Mouse (Mus musculus) heart, adult 2 months (tissue): ENCODE results near the gene Abcc5. TPM values are rescaled to one million over a fixed set of nuclear protein-coding genes. Genes with fewer than 3 reads are reported as not detected.

Experiments
- DNase-seq, 2 experiments: peaks; one replicate each; pipeline ENCODE4 v3.0.0; 2021
- H3K27ac ChIP-seq: fragments of 200-600 bp; 2 replicates; pipeline ENCODE4 v1.8.1; 2022
- H3K27me3 ChIP-seq: fragments of 200-500 bp; 2 replicates; pipeline ENCODE4 v1.6.1; 2012; ENCODE audit warnings: mild to moderate bottlenecking, low read length, inconsistent platforms, mixed read lengths; ENCODE audit not compliant: control insufficient read depth, insufficient read depth
- H3K36me3 ChIP-seq: fragments of 200-500 bp; 2 replicates; pipeline ENCODE4 v1.6.1; 2012; ENCODE audit warnings: low read length, inconsistent platforms; ENCODE audit not compliant: control insufficient read depth, insufficient read depth
- H3K4me1 ChIP-seq: fragments of 200-500 bp; 2 replicates; pipeline ENCODE4 v1.6.1; 2011; ENCODE audit warnings: low read length; ENCODE audit not compliant: control insufficient read depth, insufficient read depth
- H3K4me3 ChIP-seq: fragments of 200-600 bp; 2 replicates; pipeline ENCODE4 v1.8.1; 2022
- H3K79me2 ChIP-seq: fragments of 200-500 bp; replicated peaks from 2 replicates; pipeline ENCODE4 v1.6.1; 2012; ENCODE audit warnings: mild to moderate bottlenecking, inconsistent platforms, low read length, moderate library complexity, mixed read lengths; ENCODE audit not compliant: control insufficient read depth, insufficient read depth
- H3K9ac ChIP-seq: fragments of 200-500 bp; 2 replicates; pipeline ENCODE4 v1.6.1; 2012; ENCODE audit warnings: low read depth, mild to moderate bottlenecking, control low read depth, inconsistent platforms, low read length, mixed read lengths
- CTCF ChIP-seq: fragments of 200-600 bp; IDR thresholded peaks from 2 replicates; pipeline ENCODE4 v1.8.1; 2022; ENCODE audit warnings: antibody characterized with exemption, mild to moderate bottlenecking, moderate library complexity
- EP300 ChIP-seq: fragments of 200-500 bp; IDR thresholded peaks from 2 replicates; pipeline ENCODE4 v1.6.1; 2011; ENCODE audit warnings: low read depth, low read length, control low read depth; ENCODE audit not compliant: insufficient read depth
- POLR2A ChIP-seq: fragments of 200-500 bp; IDR thresholded peaks from 2 replicates; pipeline ENCODE4 v1.6.1; 2011; ENCODE audit warnings: mild to moderate bottlenecking, low read depth, low read length, control low read depth; ENCODE audit not compliant: insufficient read depth
- WGBS: fragments of 180-500 bp; shearing (Covaris S2); methylation state at CpG from one replicate; pipeline ENCODE4 v1.1.7; 2018; 5-methylcytosine and 5-hydroxymethylcytosine counted together
- intact Hi-C: fragments of 180-260 bp; cut with DNase I; formaldehyde crosslinking; loops from one replicate; pipeline ENCODE4 v1.15.1; 2025
- polyA plus RNA-seq: library from polyadenylated mRNA; depleted of rRNA; stranded (reverse); fragments of >200 nt; gene quantifications from 2 replicates; pipeline ENCODE4 v1.2.3, GENCODE M21; 2012; rRNA removed
- total RNA-seq, 2 experiments: library from RNA; stranded (reverse); gene quantifications; 2 replicates each; pipeline ENCODE4 v1.2.3; 2021

The Abcc5 gene
- total and polyA plus RNA-seq, 3 experiments: 22.6 to 61.4 (median 25.6) TPM

DNA sequence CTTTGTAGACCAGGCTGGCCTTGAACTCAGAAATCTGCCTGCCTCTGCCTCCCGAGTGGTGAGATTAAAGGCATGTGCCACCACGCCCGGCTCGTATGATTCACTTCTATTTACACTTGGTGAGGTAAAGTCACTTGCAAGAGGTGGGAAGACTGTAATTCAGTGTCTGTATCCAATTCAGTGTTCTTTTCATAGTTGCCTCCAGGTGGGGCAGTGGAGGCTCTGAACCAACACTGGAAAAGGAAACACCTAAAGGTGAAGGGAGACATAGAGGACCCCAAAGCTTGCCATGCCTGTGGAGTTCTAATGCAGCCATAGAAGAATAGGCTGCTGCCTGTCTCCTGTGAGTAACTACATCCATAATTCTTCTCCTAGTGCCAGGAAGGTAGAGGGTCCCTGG is 103.9 kb downstream of the Abcc5 start:
- H3K36me3 ChIP-seq: no peaks in the 10 kb centered on the region
- DNase-seq: no peak
- TF ChIP-seq POLR2A (no peak), CTCF (peak; percentile 40)

DNA sequence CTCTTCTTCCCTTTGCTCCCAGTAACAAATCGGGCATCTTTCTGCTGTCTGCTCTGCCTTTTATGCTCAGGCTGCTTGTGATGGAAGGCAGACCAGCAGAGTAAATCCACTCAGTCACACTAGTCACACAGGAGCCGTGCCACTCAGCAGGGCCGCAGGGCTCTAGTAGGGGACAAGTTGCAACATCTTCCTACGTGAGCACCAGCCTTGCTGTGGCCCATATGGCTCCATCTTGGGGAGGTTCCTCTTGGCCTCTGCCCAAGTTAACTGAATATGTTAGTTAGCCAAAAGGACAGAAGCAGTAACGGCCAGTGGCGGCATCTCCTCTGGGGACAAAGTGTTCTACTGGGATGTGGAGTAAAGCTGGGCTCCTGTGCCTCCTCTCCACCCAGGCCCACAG is 109.4 kb downstream of the Abcc5 start:
- 73% methylated on average over 6 of the region's 6 CpGs for WGBS
- no peaks in the 10 kb centered on the region for H3K4me1 ChIP-seq
- no peak for DNase-seq
- no peaks in the 10 kb centered on the region for H3K36me3 ChIP-seq
- H3K79me2 ChIP-seq: no peaks in the 10 kb centered on the region
- no peak for TF ChIP-seq POLR2A
- no peak for TF ChIP-seq EP300
- no peak for TF ChIP-seq CTCF
- H3K27me3 ChIP-seq: no peaks in the 10 kb centered on the region
- no peak overlapping the region for H3K9ac ChIP-seq
- no peak overlapping the region for H3K4me3 ChIP-seq
- no peak overlapping the region for H3K27ac ChIP-seq
- intact Hi-C loops: no loop called here

More for the DNA sequence above, 103.9 kb downstream of the Abcc5 start:
- Histone ChIP-seq H3K79me2 (no peaks in the 10 kb centered on the region), H3K27ac (no peak overlapping the region), H3K4me1 (peaks cover 5% of the 10 kb centered on the region), H3K4me3 (no peak overlapping the region), H3K27me3 (no peaks in the 10 kb centered on the region), H3K9ac (no peak overlapping the region)
- 88% methylated on average over 4 of the region's 4 CpGs for WGBS
- intact Hi-C loops: loop anchor here (10.0 kb wide), 1 partner anchor 337 kb away; the partner anchor contains the start of gene Klhl6

DNA sequence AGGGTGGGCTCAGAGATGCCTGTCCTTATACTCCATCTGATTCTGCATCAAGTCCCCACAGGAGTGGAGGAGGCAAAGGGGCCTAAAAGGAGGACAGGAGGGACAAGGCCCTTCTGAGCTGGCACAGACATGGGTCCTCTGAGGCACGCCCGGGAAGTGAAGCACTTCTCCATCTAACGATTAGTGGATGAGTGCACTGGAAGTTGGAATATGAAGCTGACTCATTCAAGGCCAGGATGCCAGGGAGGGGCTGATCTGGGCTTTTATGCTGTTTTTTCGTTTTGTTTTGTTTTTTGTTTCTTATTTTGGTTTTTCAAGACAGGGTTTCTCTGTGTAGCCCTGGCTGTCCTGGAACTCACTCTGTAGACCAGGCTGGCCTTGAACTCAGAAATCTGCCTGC is 110.9 kb downstream of the Abcc5 start:
- Histone ChIP-seq H3K79me2 (no peaks in the 10 kb centered on the region), H3K9ac (no peak overlapping the region), H3K4me3 (no peak overlapping the region), H3K4me1 (no peaks in the 10 kb centered on the region), H3K27ac (no peak overlapping the region), H3K36me3 (no peaks in the 10 kb centered on the region), H3K27me3 (no peaks in the 10 kb centered on the region)
- TF ChIP-seq CTCF: no peak
- no peak for TF ChIP-seq EP300
- no peak for TF ChIP-seq POLR2A
- DNase-seq: no peak
- intact Hi-C loops: no loop called here
- 72% methylated on average over 4 of the region's 4 CpGs for WGBS

DNA sequence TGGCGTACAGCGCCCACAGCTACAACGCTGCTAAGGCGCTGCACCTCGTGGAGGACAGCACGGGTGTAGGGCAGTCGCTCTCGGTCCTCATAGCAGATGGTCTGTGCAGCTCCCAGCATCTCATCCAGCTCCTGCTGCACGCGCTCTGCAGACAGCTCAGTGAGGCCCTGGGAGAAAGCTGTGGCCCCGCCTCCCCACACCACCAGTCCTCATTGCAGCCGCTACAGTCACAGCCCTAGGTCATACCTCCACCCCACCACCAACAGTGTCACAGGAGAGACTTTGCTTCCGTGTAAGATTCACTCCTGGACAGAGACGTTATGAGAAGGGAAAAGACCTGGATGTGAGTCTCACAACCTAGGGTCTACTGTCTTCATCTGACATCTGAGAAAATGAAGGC is 113.9 kb downstream of the Abcc5 start:
- no peak overlapping the region for H3K9ac ChIP-seq
- no peak overlapping the region for H3K27ac ChIP-seq
- no peaks in the 10 kb centered on the region for H3K79me2 ChIP-seq
- no peak overlapping the region for H3K4me3 ChIP-seq
- H3K36me3 ChIP-seq: no peaks in the 10 kb centered on the region
- H3K27me3 ChIP-seq: no peaks in the 10 kb centered on the region
- no peaks in the 10 kb centered on the region for H3K4me1 ChIP-seq
- TF ChIP-seq POLR2A (no peak), EP300 (no peak), CTCF (no peak)
- no peak for DNase-seq
- intact Hi-C loops: no loop called here
- WGBS: 65% methylated on average over 14 of the region's 14 CpGs

DNA sequence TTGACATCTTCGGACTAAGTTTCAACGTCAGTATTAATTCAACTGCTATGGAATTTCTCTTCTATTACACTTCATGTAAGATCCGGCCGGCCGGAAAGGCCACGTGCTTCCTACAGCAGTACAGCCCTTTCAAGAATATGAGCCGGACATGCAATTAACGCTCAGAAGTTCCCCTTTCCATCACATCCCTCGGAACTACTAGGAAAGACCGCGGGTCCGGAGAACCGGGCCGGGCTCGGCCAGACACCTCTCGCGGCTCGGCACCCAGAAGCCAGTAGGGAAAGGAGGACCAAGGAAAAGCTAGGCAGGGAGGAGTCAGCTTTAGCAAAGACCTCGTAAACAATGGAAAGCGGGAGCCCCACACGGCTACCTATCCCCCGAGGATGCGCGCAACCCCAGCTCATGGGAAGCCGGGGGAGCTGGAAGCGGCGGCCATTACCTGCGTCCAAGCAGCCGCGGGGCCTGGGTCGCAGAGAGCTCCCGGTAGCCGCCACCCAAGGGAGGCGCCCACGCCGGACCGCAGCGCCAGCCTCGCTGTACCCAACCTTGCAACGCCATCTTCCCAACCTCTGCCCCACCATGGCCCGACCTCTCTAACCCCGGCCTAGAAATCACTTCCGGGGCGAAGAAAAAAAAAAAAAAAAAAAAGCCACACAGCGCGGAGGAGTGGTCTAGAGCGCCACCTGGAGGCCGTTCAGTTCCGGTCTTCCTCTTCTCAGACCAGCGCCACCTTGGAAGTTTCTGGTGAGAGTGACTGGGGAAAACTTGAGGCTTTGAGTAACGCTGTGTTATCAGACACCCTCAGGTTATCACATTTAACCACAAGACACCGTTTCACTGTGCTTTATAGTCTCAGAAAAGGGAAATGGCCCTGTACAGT is 124.2 kb downstream of the Abcc5 start, which contains the start of gene Parl:
TSS of gene Parl (minus strand) at position 618 of the 880 bp plus-strand sequence.
- H3K79me2 ChIP-seq: peaks cover 6% of the 10 kb centered on the region
- H3K36me3 ChIP-seq: peaks cover 13% of the 10 kb centered on the region
- TF ChIP-seq CTCF: peak; percentile 87
- peak; percentile 81 for TF ChIP-seq EP300
- TF ChIP-seq POLR2A: peak; percentile 64; the same call in 1 of the 2 replicates
- H3K27ac ChIP-seq: peak within 1 kb of the TSS; percentile 82
- H3K4me1 ChIP-seq: peaks cover 6% of the 10 kb centered on the region; the same call in 1 of the 2 replicates
- under 1% methylated on average over 52 of the region's 52 CpGs for WGBS
- no peaks in the 10 kb centered on the region for H3K27me3 ChIP-seq
- H3K9ac ChIP-seq: peak within 1 kb of the TSS; percentile 68
- H3K4me3 ChIP-seq: peak within 1 kb of the TSS; percentile 96
- DNase-seq: peak; percentile 83 to 84
- intact Hi-C loops: loop anchor here (2.0 to 10.0 kb wide), 5 partner anchors 87 to 577 kb away; partner anchors contain the start of genes Abcc5, Klhl24 and Yeats2

DNA sequence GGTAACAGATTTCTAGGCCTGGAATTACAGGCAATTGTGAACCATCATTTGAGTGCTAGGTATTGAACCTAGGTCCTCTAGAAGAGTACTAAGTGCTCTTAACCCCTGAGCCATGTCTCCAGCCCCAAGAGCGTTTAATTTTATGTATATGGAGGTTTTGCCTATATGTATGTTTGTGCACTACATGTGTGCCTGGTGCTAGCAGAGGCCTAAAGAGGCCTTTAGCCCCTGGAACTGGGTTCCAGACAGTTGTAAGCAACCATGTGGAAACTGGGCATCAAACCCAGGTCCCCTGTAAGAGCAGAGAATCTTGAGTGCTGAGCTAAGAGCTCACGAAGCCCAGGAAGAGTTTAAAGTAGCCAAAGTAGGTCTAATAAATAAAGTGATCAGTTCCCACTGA is 126.1 kb downstream of the Abcc5 start:
- H3K36me3 ChIP-seq: peaks cover 15% of the 10 kb centered on the region
- no peak overlapping the region for H3K27ac ChIP-seq
- peaks cover 6% of the 10 kb centered on the region for H3K79me2 ChIP-seq
- TF ChIP-seq CTCF (no peak), POLR2A (no peak), EP300 (no peak)
- DNase-seq: no peak
- no peak overlapping the region for H3K4me3 ChIP-seq
- no peaks in the 10 kb centered on the region for H3K27me3 ChIP-seq
- H3K9ac ChIP-seq: no peak overlapping the region
- intact Hi-C loops: loop anchor here (5.0 to 10.0 kb wide), 4 partner anchors 127 to 575 kb away; partner anchors contain the start of genes Abcc5, Klhl24 and Yeats2
- peaks cover 6% of the 10 kb centered on the region; the same call in 1 of the 2 replicates for H3K4me1 ChIP-seq
- whole genome bisulfite sequencing: 90% methylated on average over 2 of the region's 2 CpGs

Other genes with a start within 250 kb of the Abcc5 start
- gene Map6d1, start 185.0 kb downstream of the Abcc5 start, total RNA-seq: 1 to 10 TPM; 1.0 to 1.6 TPM
- gene Map6d1, start 185.0 kb downstream of the Abcc5 start, polyA plus RNA-seq: 0.23 and 0.67 TPM in 2 replicates
- 10 to 100 TPM; 86.6 to 91.0 TPM for gene Parl, start 124.0 kb downstream of the Abcc5 start, total RNA-seq
- gene Parl, start 124.0 kb downstream of the Abcc5 start, polyA plus RNA-seq: 48.7 and 69.0 TPM in 2 replicates
- gene Cyp2ab1, start 101.0 kb downstream of the Abcc5 start, total RNA-seq: 1 to 10 TPM in 1 of 2 experiments, under 1 TPM in 1; 0.68 to 1.0 TPM
- 0.32 and 0.90 TPM in 2 replicates for gene Cyp2ab1, start 101.0 kb downstream of the Abcc5 start, polyA plus RNA-seq
- gene Eif2b5, start 72.4 kb upstream of the Abcc5 start, total RNA-seq: 10 to 100 TPM; 49.9 to 60.1 TPM
- gene Eif2b5, start 72.4 kb upstream of the Abcc5 start, polyA plus RNA-seq: 26.0 and 40.5 TPM in 2 replicates
- 10 to 100 TPM; 46.0 to 49.7 TPM for gene Dvl3, start 90.6 kb upstream of the Abcc5 start, total RNA-seq
- 28.7 and 32.9 TPM in 2 replicates for gene Dvl3, start 90.6 kb upstream of the Abcc5 start, polyA plus RNA-seq
- gene Ap2m1, start 109.1 kb upstream of the Abcc5 start, total RNA-seq: 100 to 1,000 TPM; 195 to 211 TPM
- 307 and 322 TPM in 2 replicates for gene Ap2m1, start 109.1 kb upstream of the Abcc5 start, polyA plus RNA-seq
- 10 to 100 TPM; 72.9 to 74.4 TPM for gene Abcf3, start 122.2 kb upstream of the Abcc5 start, total RNA-seq
- gene Abcf3, start 122.2 kb upstream of the Abcc5 start, polyA plus RNA-seq: 36.0 and 52.5 TPM in 2 replicates
- under 1 TPM in 1 of 2 experiments, not detected in 1; 0.18 TPM for gene Vwa5b2, start 163.1 kb upstream of the Abcc5 start, total RNA-seq
- gene Vwa5b2, start 163.1 kb upstream of the Abcc5 start, polyA plus RNA-seq: 0.06 TPM in 1 of 2 replicates, not detected in the other
- 1 to 10 TPM; 5.7 to 7.7 TPM for gene Eef1akmt4, start 185.2 kb upstream of the Abcc5 start, total RNA-seq
- gene Eef1akmt4, start 185.2 kb upstream of the Abcc5 start, polyA plus RNA-seq: 9.1 and 12.8 TPM in 2 replicates
- under 1 TPM in 1 of 2 experiments, not detected in 1; 0.43 TPM for gene Gm49333, start 185.2 kb upstream of the Abcc5 start, total RNA-seq
- 0.10 and 0.61 TPM in 2 replicates for gene Gm49333, start 185.2 kb upstream of the Abcc5 start, polyA plus RNA-seq
- 10 to 100 TPM in 1 of 2 experiments, 1 to 10 TPM in 1; 9.9 to 10.4 TPM for gene Alg3, start 185.3 kb upstream of the Abcc5 start, total RNA-seq
- 19.2 and 19.5 TPM in 2 replicates for gene Alg3, start 185.3 kb upstream of the Abcc5 start, polyA plus RNA-seq
- gene Camk2n2, start 194.9 kb upstream of the Abcc5 start, total RNA-seq: 1 to 10 TPM; 1.2 to 1.4 TPM
- gene Camk2n2, start 194.9 kb upstream of the Abcc5 start, polyA plus RNA-seq: 1.2 and 1.4 TPM in 2 replicates
- gene Ece2, start 203.4 kb upstream of the Abcc5 start, total RNA-seq: under 1 TPM; 0.42 to 0.66 TPM
- 0.68 and 0.97 TPM in 2 replicates for gene Ece2, start 203.4 kb upstream of the Abcc5 start, polyA plus RNA-seq
- gene Psmd2, start 225.3 kb upstream of the Abcc5 start, total RNA-seq: 100 to 1,000 TPM; 180 to 212 TPM
- 96.9 and 178 TPM in 2 replicates for gene Psmd2, start 225.3 kb upstream of the Abcc5 start, polyA plus RNA-seq
- gene Eif4g1, start 241.9 kb upstream of the Abcc5 start, total RNA-seq: 100 to 1,000 TPM; 344 to 420 TPM
- gene Eif4g1, start 241.9 kb upstream of the Abcc5 start, polyA plus RNA-seq: 343 and 423 TPM in 2 replicates